In the genomic region with DNA sequence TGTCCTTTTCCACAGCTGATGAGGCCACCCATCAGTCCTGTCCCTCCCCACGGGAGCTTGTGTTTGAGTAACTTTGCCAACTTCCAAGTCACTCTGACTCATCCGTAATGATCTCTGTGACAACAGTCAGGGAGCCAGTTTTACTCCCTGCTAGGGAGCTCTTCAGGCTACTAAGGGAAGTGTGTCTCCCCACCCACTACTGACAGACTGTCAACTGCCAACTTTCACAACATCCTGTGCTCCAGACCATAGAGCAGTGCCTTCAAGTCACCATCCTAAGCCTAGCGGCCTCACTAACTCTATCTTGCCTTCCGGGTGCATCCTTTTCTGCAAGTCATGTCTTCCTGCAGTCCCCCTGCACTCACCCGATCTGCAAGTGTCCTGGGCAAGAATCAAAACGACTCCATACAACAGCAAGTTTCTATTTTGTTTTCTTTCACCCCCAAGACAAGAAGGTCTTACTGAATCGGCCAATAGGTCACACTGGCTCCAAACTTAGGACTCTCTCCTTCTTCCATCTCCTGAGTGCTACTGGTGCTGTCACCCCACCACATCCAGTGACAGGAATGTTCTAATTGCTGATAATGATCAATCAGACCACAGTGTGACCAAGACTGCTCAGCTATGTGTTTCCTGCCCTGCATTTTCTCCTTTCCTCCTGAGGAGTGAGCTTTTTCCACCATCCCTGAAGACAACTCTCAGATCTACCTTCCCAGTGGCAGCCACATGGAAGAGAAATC, we compare ENCODE assay signal across 8 mouse cellular contexts. TPM values are rescaled to one million over a fixed set of nuclear protein-coding genes. Genes with fewer than 3 reads are reported as not detected.
DNase-seq lines count a peak whose midpoint lies in the region; ATAC-seq lines count a peak whose summit lies in the region.

No protein-coding gene starts in this region.

- H3K9me3 ChIP-seq in megakaryocyte, embryonic 14.5 days: no peaks in the 10 kb centered on the region
- no peaks in the 10 kb centered on the region for H3K9me3 ChIP-seq in midbrain, embryonic 15.5 days

- WGBS in midbrain, embryonic 15.5 days: 75% methylated on average over 7 of the region's 7 CpGs

- H3K4me2 ChIP-seq in midbrain, embryonic 15.5 days: no peak overlapping the region

- H3K9ac ChIP-seq in midbrain, embryonic 15.5 days: no peak overlapping the region

- no peak overlapping the region for H3K27ac ChIP-seq in midbrain, embryonic 15.5 days

- peaks cover 89% of the 10 kb centered on the region for H3K4me1 ChIP-seq in megakaryocyte, embryonic 14.5 days
- H3K4me1 ChIP-seq in midbrain, embryonic 15.5 days: peaks cover 13% of the 10 kb centered on the region

- peak; percentile 55 for DNase-seq in adrenal gland, postnatal 10 days
- peak; percentile 46 for DNase-seq in induced T-regulatory cell, adult 2 months (ENCODE audit: low read depth)
- no peak for DNase-seq in cerebellum, postnatal 14 days
- no peak for DNase-seq in right cerebral cortex, postnatal 25 days
- no peak for DNase-seq in right cerebral cortex, postnatal 14 days

- H3K27me3 ChIP-seq in megakaryocyte, embryonic 14.5 days (replicated peaks): no peaks in the 10 kb centered on the region
- H3K27me3 ChIP-seq in midbrain, embryonic 15.5 days (replicated peaks): no peaks in the 10 kb centered on the region

- ATAC-seq in CD4-positive, CD25-positive, alpha-beta regulatory T cell, adult 4 months: peak; percentile 83
- no peak for ATAC-seq in midbrain, embryonic 15.5 days (replicated peaks)

- peaks cover 70% of the 10 kb centered on the region for H3K36me3 ChIP-seq in megakaryocyte, embryonic 14.5 days (replicated peaks; ENCODE audit: low read length)
- H3K36me3 ChIP-seq in midbrain, embryonic 15.5 days (replicated peaks): no peaks in the 10 kb centered on the region

- peak overlapping the region; percentile 92 for H3K4me3 ChIP-seq in megakaryocyte, embryonic 14.5 days (replicated peaks)
- no peak overlapping the region for H3K4me3 ChIP-seq in midbrain, embryonic 15.5 days

RNA-seq across cellular contexts. Expression of a gene that starts 43.3 kb away (rescaled TPM):
- under 1 TPM; 0.30 to 0.68 TPM for polyA plus RNA-seq in CD4-positive, CD25-positive, alpha-beta regulatory T cell, adult 4 months (2017; shearing (Covaris generic))
- total RNA-seq in adrenal gland, postnatal 10 days (2021): 100 to 1,000 TPM; 574 to 579 TPM
- 110 and 158 TPM in 2 replicates for polyA plus RNA-seq in megakaryocyte, embryonic 14.5 days (2012; ENCODE audit: insufficient read depth, low replicate concordance)
- 146 and 148 TPM in 2 replicates for polyA plus RNA-seq in midbrain, embryonic 15.5 days (2015; fragmentation: Nextera tagmentation; extraction: Ambion mirVana)

Comparison
In these comparisons a context has a peak if more than half of its experiments do, and no peak if none do; other contexts are left out.
1. DNase-seq: peak in adrenal gland, postnatal 10 days (single experiment) and induced T-regulatory cell, adult 2 months (single experiment); none in cerebellum, postnatal 14 days (0 of 2), right cerebral cortex, postnatal 25 days (single experiment) and right cerebral cortex, postnatal 14 days (single experiment).
2. RNA of a gene that starts 43.3 kb away (polyA plus RNA-seq): 110 to 158 TPM in megakaryocyte, embryonic 14.5 days and 146 to 148 TPM in midbrain, embryonic 15.5 days; 0.30 to 0.68 TPM in CD4-positive, CD25-positive, alpha-beta regulatory T cell, adult 4 months; every median in the first group is over 10 times any median in the second.